Mouse (Mus musculus) liver, adult (tissue): ENCODE results near the gene Phlpp1.

Experiments
- GATA4 ChIP-seq: IDR thresholded peaks from 2 replicates; pipeline ENCODE4 v1.6.1; 2014; ENCODE audit warnings: mild to moderate bottlenecking, low read length; ENCODE audit not compliant: insufficient replicate concordance

The Phlpp1 gene

DNA sequence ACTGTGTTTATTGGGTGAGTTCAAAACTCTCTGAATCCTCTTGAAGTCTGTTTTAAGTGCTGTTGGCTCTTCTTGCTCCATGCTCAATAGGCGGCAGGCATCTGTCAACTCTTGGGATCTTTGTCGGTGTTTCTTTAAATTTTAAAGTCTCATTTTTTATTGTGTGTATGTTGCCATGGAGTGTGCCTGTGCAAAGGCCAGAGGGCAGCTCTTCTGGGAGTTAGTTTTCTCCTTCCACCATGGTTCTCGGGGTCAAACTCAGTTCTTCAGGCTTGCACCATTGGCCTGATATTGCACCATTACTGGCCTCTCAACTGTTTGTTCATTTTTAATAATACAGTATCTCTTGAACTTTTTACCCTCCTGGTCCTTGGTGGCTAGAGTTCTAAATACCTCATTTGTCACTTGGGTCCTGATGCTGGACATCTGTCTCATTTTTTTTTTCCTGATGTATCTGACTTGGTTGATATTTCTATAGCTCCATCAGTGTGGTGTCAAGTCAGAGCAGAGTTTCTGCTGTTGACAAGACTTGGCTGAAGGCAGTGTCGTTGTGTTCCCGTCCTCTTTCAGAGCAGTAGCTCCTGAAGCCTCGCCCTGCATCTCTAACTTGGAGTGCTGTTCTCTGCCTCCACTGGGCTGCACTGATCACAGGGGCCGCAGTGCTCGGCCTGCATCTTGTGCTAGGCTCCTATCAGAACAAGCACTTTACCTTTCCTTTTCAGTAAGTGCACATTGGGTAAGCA lies 108.8 kb downstream of the Phlpp1 start:
- TF ChIP-seq GATA4, result 0 out of 2 replicates have a peak, but pooled peaks have one; percentile 7

DNA sequence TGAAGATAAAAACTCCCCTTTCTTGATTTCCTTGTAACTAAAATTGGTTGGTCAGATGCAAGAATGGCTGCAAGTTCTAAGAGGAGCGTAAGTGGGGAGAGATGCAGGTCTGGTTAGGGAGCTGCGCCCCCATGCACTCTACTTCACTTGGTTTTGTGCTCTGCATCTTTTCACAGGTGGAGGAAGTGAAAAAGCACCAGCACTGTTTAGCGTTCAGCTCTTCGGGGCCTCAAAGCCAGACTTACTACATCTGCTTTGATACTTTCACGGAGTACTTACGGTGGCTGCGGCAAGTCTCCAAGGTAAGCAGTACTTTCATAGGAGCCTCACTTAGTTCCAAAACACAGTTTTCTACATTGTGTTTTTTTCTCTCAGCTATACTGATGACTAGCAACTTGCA lies 115.3 kb downstream of the Phlpp1 start:
- TF ChIP-seq GATA4, result no peak

DNA sequence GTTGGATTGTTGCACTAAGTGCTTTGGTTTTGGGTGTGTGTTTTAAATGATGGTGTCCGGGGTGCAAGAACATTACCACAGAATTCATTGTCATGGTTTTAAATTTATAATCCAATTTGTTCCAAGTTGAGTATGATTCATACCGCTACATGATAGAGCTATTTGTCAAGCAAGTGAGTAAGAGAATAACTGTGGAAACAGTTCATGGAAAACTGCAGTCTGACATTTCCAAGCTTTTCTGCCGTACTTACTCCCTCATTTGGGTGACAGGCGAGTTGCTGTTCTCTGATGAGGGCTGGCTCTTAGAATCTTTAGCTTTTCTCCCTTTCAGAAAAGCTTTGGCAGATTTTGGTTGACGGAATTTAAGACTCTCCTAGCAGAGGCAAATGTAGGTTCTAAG lies 117.5 kb downstream of the Phlpp1 start:
- TF ChIP-seq GATA4, result no peak

DNA sequence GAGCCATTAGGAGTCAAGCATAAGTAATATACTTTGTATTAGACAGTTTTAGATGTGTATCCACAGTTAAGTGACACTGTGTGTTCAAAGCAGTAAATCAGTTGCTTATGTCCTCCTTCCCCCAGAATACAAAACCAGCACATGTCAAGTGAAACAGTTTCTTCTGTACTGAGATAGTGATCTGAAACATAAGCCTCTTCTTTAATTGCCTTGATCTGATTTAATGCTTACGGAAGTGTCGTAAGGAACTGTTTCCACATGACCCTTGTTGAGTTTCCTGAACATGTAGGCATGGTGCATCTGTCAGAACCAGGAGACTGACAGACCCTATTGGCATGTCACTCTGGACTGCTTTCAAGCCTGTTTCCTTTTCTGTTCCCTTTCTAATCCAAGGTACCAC lies 118.0 kb downstream of the Phlpp1 start:
- no peak for TF ChIP-seq GATA4

DNA sequence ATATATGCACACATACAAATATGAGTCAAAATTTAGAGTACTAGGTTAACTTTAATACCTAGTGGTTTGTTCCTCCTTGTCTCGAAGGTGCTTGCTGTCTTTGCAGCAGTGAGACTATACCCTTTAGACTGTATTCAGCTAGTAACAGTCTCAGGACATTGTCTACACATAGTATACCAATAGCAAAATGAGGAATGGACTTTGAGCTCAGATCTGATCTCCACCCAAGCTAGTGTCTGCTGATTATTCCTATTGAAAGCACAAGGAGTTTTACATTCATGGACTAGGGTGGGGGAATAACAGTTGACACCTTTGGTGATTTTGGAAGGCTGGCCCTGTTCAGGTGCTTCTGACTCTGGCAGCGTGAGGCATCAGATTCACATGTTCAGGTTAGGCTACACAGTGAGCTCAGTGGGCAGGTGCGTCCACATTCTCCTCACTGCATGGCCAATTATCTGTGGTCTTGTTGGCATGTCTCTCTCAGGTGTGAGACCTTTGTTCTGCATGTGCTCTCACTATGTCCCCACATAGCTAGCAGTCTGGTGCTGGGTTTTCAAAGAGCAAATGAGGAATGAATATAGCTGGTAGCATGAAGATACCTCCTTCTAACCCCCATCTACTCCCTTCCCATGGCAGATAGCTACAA lies 138.0 kb downstream of the Phlpp1 start:
- TF ChIP-seq GATA4, result no peak

DNA sequence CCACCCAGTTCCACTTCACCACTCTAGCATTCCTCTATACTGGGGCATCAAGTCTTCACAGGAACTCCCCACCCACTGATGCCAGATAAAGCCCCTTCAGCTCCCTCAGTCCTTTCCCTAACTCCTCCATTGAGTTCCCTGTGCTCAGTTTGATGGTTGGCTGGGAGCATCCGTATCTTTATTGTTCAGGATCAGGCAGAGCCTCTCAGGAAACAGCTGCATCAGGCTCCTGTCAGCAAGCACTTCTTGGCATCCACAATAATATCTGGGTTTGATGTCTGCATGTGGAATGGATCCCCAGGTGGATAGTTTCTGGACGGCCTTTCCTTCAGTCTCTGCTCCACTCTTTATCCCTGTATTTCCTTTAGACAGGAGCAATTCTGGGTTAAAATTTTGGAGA lies 138.7 kb downstream of the Phlpp1 start:
- no peak for TF ChIP-seq GATA4

DNA sequence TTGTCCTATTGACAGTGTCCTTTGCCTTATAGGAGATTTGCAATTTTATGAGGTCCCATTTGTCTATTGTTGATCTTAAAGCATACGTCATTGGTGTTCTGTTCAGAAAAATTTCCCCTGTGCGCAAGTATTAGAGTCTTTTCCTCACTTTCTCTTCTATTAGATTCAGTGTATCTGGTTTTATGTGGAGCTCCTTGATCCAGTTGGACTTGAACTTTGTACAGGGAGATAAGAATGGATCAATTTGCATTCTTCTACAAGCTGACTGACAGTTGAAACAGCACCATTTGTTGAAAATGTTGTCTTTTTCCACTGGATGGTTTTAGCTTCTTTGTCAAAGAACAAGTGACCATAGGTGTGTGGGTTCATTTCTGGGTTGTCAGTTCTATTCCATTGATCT lies 140.3 kb downstream of the Phlpp1 start:
- peak; percentile 52; the same call in 1 of the 2 replicates for TF ChIP-seq GATA4

DNA sequence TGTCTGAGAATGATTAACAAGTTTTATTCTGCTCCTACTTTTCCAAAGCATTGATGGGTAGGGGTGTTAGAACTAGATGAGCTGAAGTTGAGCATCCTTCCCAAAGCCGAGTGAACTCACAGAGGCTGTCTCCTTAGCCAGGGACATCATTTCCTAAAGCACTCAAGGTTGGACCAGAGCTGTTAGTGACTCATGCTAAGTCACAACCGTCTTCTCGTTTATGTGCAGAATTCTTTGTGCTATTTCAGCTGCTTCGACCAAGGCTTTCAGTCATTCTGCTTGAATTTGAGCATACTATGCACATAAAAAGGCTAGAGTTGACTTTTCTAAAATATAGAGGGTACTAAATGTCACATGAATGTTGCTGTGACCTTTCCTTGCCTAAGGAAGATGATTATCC lies 142.9 kb downstream of the Phlpp1 start:
- no peak for TF ChIP-seq GATA4

DNA sequence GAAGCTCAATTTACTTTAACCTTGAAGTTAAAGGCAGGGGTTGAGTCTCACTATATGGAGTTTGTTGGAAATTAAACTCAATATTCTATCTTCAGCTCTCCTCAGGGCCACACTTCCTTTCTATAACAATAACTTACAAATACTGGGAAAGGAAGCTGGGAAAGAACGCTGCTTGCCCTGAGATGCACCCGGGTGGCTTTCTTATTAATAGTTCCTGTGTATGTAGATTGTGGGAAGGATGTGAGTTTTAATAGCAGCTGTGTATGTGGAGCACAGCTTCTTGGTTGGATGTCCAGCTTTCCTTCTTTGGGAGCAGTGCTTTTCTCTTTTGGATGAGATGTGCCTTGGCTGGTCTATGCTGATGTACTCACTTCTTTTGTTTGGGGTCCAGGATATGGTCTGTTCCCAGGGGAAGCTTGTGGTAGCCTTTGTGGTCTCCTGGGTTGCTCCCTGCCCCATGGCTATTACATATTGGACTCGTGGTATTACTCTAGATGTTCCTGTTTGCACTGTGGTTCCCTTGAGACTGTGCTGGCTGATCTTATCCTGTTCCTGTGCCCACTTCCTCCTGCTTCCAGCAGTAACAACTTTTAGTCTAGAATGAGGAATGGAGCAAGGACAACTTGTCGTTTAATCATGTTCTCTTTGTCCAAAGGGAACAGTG lies 145.2 kb downstream of the Phlpp1 start:
- peak; percentile 20; the same call in 1 of the 2 replicates for TF ChIP-seq GATA4

DNA sequence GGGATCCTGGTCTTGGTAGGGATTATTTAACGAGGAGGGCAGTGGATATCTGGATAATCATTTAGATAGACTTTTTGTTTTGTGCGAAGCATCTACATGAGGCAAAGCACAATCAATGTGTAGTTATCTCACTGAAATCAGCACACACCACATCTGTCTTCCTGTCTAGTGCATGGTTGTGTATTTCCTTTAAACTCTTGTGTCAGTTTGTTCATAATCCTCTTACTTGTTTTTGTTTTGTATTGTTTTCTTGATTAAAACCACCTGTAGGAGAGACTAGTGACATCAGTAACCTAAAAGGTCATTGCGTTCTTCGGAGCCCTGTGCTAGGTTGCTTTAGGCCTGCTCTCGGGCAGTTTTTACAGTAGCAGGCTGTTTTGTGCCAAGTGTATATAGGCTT lies 146.8 kb downstream of the Phlpp1 start:
- no peak for TF ChIP-seq GATA4

DNA sequence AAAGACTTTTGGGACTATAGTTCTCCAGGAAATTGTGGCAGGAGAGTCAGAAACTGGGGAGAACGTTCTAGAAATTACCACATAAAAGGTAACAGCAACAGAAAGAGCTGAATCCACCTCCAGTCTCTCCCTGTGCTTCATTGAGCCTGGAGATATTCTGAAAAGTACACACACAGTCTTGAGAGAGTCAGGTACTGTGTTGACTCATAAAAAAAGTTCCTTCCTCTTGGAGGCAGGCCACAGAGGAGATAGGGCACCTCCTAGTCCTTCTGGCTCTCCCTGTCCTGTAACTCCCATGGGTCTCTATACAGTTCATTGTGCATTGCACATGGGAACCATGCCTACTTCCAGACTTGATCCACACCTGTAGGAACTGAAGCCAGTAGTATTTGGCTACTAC lies 149.0 kb downstream of the Phlpp1 start:
- TF ChIP-seq GATA4, result no peak

DNA sequence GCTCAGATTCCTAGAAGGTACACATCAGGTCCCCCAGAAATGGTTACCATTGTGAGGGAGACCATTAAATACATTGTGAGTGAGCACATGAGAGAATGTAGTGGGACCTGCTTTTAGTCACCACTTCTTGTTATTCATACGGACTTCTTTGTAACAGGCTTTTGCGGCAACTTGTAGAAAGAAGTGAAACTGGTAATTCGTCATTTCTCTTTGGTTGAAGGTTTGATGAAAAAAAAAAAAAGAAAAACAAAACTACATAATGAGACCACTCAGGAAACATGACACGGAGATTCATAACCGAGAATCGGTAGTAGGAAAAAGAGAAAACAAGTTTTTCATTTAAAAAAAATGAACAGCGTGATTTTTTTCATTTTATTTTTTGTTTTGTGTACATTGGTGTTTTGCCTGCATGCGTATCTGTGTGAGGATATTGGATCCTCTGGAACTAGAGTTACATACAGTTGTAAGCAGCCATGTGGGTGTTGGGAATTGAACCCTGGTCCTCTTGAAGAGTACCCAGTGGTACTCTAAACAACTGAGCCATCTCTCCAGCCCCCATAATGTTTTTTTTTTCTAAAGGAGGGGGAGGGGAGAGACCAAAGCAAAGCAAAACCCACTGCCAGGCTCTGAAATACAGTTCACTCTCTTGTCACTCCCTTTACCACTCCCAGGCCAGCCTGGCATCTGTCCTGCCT lies 150.0 kb downstream of the Phlpp1 start:
- no peak for TF ChIP-seq GATA4

DNA sequence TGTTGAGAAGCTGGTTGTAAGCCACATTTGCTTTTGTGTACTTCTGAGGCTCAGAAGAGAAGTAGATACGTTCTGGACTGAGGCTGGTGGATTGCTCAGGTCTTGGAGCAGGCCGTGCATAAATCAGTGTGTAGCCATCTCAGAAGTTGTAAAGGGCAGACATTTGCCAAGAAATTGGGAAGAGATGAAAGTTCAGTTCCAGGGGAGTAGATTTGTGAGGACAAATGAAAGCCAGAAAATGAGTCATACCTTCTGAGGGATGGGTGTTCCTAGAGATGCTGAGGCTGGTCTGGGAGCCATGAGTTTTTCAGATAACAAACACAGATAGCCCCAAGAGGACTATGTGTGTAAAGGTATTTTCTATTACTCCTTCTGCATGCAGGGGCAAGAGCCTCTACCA lies 155.1 kb downstream of the Phlpp1 start:
- TF ChIP-seq GATA4, result no peak

DNA sequence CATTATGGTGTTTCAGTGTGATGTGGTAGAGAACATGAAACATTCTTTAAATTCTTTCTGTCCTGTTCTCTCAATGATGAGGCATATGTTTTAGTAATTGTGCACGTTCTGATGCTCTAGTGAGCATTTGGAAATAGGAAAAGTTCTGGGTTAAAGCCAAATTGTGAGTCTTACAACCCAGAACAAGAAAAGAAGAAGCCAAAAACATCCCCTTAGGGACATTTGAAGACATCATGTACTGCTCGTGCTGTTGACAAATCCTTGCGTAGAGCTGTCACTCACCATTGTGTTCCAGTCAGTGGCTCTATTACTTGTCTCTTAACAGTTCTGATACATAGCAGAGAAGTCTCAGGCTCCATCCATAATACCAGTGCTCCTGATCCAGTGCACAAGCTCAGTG lies 170.5 kb downstream of the Phlpp1 start:
- no peak for TF ChIP-seq GATA4

DNA sequence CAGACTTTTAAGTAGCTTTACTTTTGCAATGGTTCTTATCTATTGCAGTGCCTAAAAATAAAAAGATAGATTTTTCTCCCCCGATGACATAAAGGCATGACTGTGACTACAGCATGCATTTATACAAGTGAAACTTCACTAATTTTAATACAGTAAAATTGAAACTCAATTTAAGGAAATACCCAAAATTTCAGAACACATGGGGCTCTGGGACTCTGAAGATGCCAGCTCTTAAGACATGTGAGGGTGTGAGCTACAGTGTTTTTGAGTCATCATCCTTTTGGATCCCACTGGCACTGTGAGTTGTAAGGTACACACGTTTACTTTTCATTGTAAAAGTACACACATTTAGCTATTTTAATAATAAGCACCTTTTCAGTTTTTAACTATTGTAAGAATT lies 173.7 kb downstream of the Phlpp1 start:
- TF ChIP-seq GATA4, result no peak

DNA sequence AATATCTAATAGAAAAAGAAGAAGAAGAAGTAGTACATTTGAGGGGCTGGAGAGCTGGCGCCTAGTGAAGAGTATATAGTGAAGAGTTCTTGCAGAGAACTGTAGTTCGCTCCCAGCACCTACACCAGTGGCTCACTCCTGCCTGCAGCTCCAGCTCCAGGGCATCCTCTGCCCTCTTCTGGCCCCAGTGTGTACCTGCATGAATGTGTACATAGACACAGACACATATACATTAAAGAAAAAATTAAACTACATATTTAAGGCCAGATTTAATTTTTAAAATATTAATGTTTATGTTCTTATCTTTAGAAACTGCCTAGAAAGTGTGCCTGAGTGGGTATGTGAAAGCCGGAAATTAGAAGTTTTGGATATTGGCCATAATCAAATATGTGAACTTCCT lies 175.2 kb downstream of the Phlpp1 start:
- no peak for TF ChIP-seq GATA4
